Mouse (Mus musculus): ENCODE results near the gene Gnb5. TPM values are rescaled to one million over a fixed set of nuclear protein-coding genes. Genes with fewer than 3 reads are reported as not detected.

Gnb5 gene
- polyA plus RNA-seq, 1 experiment from 2014 or later = 47.6 TPM

GRCm38 (mm10) chr9:75328047-75328446, 22.0 kb downstream of the Gnb5 start:
- Histone ChIP-seq H3K36me3 (peaks cover 69% of the 10 kb centered on the region), H3K27ac (replicated peaks) (no peak overlapping the region), H3K4me2 (no peak overlapping the region), H3K4me3 (no peak overlapping the region), H3K9ac (no peak overlapping the region), H3K9me3 (no peaks in the 10 kb centered on the region), H3K4me1 (no peaks in the 10 kb centered on the region), H3K27me3 (replicated peaks) (no peaks in the 10 kb centered on the region)
- 87% methylated on average over 3 of the region's 3 CpGs for WGBS
- no peak for ATAC-seq (ENCODE audit: extremely low read depth, insufficient number of reproducible peaks, low FRiP score, low TSS enrichment)

DNA sequence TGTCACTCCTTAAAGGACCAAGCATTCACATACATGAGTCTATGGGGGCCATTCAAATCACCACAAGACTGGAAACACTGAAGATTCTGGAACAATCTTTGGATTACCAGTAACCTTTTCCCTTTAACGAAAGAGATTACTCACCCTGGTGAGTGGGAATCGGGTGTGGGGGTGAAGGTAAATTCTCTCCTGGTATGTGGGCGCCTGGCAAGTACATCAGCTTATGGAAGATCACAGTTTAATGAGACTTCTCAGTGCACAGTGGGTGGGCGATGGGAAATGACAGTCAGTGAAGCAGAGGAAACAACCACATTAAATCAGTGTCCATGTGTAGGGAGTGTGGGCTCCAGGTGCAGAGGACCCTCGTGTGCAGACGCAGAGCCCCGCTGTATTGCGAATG, 24.7 kb downstream of the Gnb5 start:
- no peak for ATAC-seq (ENCODE audit: extremely low read depth, insufficient number of reproducible peaks, low FRiP score, low TSS enrichment)
- no peak overlapping the region for H3K4me3 ChIP-seq
- 82% methylated on average over 8 of the region's 8 CpGs for WGBS
- H3K9ac ChIP-seq = no peak overlapping the region
- no peaks in the 10 kb centered on the region for H3K4me1 ChIP-seq
- H3K9me3 ChIP-seq = no peaks in the 10 kb centered on the region
- H3K27ac ChIP-seq (replicated peaks) = no peak overlapping the region
- no peaks in the 10 kb centered on the region for H3K27me3 ChIP-seq (replicated peaks)
- peaks cover 83% of the 10 kb centered on the region for H3K36me3 ChIP-seq
- no peak overlapping the region for H3K4me2 ChIP-seq

DNA sequence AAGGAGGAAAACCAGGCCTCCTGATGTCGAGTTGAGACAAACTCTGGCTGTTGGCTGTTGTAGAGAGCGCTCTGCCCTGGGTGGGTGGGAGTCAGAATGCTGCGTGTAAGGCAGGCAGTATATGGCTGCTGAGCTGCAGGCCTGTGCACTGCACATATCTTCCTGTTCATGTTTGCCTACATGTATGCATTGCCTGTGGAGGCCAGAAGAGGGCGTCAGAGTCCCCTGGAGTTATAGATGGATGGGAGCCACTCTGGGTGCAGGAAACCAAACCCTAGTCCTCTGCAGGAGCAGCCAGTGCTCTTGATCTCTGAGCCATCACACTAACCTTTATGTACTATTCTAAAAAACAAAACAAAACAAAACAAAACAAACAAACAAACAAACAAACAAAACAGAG, 28.4 kb downstream of the Gnb5 start:
- no peaks in the 10 kb centered on the region for H3K4me1 ChIP-seq
- no peaks in the 10 kb centered on the region for H3K27me3 ChIP-seq (replicated peaks)
- ATAC-seq (ENCODE audit: extremely low read depth, insufficient number of reproducible peaks, low FRiP score, low TSS enrichment) = no peak
- no peak overlapping the region for H3K4me3 ChIP-seq
- H3K9me3 ChIP-seq = no peaks in the 10 kb centered on the region
- H3K9ac ChIP-seq = no peak overlapping the region
- WGBS = 76% methylated on average over 4 of the region's 4 CpGs
- no peak overlapping the region for H3K27ac ChIP-seq (replicated peaks)
- H3K4me2 ChIP-seq = no peak overlapping the region
- peaks cover 95% of the 10 kb centered on the region for H3K36me3 ChIP-seq

DNA sequence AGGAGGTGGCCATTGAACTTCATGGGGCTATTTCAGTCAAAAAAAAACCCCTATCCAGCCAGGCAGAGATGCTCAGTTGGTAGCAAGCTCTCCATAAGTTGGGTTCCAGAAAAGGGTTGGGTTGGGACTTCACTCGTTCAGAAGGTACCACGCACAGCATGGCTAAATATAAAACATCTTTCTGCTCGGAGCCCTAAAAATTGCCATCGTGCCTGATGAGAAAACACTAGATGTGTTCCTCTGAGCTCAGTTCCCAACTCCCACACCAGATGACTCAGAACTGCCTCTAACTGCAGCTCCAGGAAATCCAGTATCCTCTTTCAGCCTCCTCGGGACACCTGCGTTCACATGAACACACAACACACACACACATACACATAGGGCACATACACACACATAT, 31.9 kb downstream of the Gnb5 start:
- Histone ChIP-seq H3K4me1 (no peaks in the 10 kb centered on the region), H3K27ac (replicated peaks) (no peak overlapping the region), H3K36me3 (peaks cover 93% of the 10 kb centered on the region), H3K9me3 (no peaks in the 10 kb centered on the region), H3K27me3 (replicated peaks) (no peaks in the 10 kb centered on the region), H3K4me3 (no peak overlapping the region), H3K4me2 (no peak overlapping the region), H3K9ac (no peak overlapping the region)
- ATAC-seq (ENCODE audit: extremely low read depth, insufficient number of reproducible peaks, low FRiP score, low TSS enrichment) = no peak
- WGBS = 86% methylated on average over 6 of the region's 6 CpGs

- H3K4me2 ChIP-seq = no peak overlapping the region
- no peak overlapping the region for H3K9ac ChIP-seq
- no peaks in the 10 kb centered on the region for H3K9me3 ChIP-seq
- no peak for ATAC-seq (ENCODE audit: extremely low read depth, insufficient number of reproducible peaks, low FRiP score, low TSS enrichment)
- WGBS = 84% methylated on average over 4 of the region's 4 CpGs
- H3K27me3 ChIP-seq (replicated peaks) = no peaks in the 10 kb centered on the region
- H3K27ac ChIP-seq (replicated peaks) = no peak overlapping the region
- H3K36me3 ChIP-seq = peaks cover 94% of the 10 kb centered on the region
- no peaks in the 10 kb centered on the region for H3K4me1 ChIP-seq
- H3K4me3 ChIP-seq = no peak overlapping the region
These were observed 36.3 kb downstream of the Gnb5 start for GRCm38 (mm10) chr9:75342433-75342832.

DNA sequence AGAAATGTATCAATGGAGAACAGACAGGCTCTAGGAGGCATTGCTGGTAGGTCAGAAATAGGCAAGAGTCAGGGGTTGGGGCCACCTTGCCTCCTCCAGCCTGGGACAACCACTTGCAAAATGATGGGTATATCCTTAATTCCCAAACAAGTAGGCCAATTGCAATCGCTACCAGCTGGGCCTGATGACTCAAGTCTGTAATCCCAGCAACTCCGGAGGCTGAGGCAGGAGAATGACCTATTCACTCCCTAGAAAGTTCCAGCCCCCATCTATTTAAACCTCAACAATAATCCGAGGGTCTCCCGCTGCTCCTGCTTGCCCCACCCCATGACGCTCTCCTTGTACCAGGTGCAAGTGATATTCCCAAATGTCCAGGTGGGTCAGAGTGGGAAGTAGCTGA, 41.4 kb downstream of the Gnb5 start, which contains the start of gene Bcl2l10:
TSS of gene Bcl2l10 (plus strand) at position 301 of the 400 bp plus-strand sequence.
- peaks cover 55% of the 10 kb centered on the region for H3K36me3 ChIP-seq
- H3K4me2 ChIP-seq = no peak within 1 kb of the TSS
- no peaks in the 10 kb centered on the region for H3K27me3 ChIP-seq (replicated peaks)
- H3K4me3 ChIP-seq = no peak within 1 kb of the TSS
- no peak within 1 kb of the TSS for H3K27ac ChIP-seq (replicated peaks)
- peaks cover 15% of the 10 kb centered on the region for H3K4me1 ChIP-seq
- no peak within 1 kb of the TSS for H3K9ac ChIP-seq
- WGBS = 81% methylated on average over 5 of the region's 5 CpGs
- no peak for ATAC-seq (ENCODE audit: extremely low read depth, insufficient number of reproducible peaks, low FRiP score, low TSS enrichment)
- no peaks in the 10 kb centered on the region for H3K9me3 ChIP-seq

DNA sequence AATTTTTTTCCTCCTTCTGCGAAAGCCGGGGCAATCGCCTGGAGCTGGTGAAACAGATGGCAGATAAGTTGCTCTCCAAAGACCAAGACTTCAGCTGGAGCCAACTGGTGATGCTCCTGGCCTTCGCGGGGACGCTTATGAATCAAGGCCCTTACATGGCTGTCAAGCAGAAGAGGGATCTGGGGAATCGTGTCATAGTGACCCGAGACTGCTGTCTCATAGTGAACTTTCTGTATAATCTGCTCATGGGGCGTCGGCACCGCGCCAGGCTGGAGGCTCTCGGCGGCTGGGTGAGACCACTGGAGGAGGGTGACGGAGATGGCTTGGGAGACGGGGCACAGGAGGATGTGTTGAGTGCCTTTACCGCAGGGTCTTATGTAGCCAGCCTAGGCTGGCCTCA, 42.0 kb downstream of the Gnb5 start:
- WGBS = 83% methylated on average over 17 of the region's 17 CpGs
- Histone ChIP-seq H3K9ac (no peak overlapping the region), H3K36me3 (peaks cover 49% of the 10 kb centered on the region), H3K4me1 (peaks cover 15% of the 10 kb centered on the region), H3K9me3 (no peaks in the 10 kb centered on the region), H3K4me2 (no peak overlapping the region), H3K4me3 (no peak overlapping the region), H3K27me3 (replicated peaks) (no peaks in the 10 kb centered on the region), H3K27ac (replicated peaks) (no peak overlapping the region)
- no peak for ATAC-seq (ENCODE audit: extremely low read depth, insufficient number of reproducible peaks, low FRiP score, low TSS enrichment)

- H3K9ac ChIP-seq = no peak overlapping the region
- ATAC-seq (ENCODE audit: extremely low read depth, insufficient number of reproducible peaks, low FRiP score, low TSS enrichment) = no peak
- H3K9me3 ChIP-seq = no peaks in the 10 kb centered on the region
- H3K4me3 ChIP-seq = no peak overlapping the region
- peaks cover 43% of the 10 kb centered on the region for H3K36me3 ChIP-seq
- H3K27ac ChIP-seq (replicated peaks) = no peak overlapping the region
- H3K4me2 ChIP-seq = no peak overlapping the region
- H3K4me1 ChIP-seq = peaks cover 15% of the 10 kb centered on the region
- 68% methylated on average over 3 of the region's 3 CpGs for WGBS
- H3K27me3 ChIP-seq (replicated peaks) = no peaks in the 10 kb centered on the region
These were observed 42.6 kb downstream of the Gnb5 start for GRCm38 (mm10) chr9:75348641-75349040.

GRCm38 (mm10) chr9:75353094-75353493, 47.0 kb downstream of the Gnb5 start:
- Histone ChIP-seq H3K4me2 (no peak overlapping the region), H3K9me3 (no peaks in the 10 kb centered on the region), H3K4me3 (no peak overlapping the region), H3K4me1 (peaks cover 15% of the 10 kb centered on the region), H3K36me3 (0 out of 2 replicates have a peak, but pooled peaks cover 1% of the 10 kb centered on the region), H3K27ac (replicated peaks) (no peak overlapping the region), H3K27me3 (replicated peaks) (no peaks in the 10 kb centered on the region), H3K9ac (no peak overlapping the region)
- ATAC-seq (ENCODE audit: extremely low read depth, insufficient number of reproducible peaks, low FRiP score, low TSS enrichment) = no peak
- WGBS = 67% methylated on average over 8 of the region's 8 CpGs

DNA sequence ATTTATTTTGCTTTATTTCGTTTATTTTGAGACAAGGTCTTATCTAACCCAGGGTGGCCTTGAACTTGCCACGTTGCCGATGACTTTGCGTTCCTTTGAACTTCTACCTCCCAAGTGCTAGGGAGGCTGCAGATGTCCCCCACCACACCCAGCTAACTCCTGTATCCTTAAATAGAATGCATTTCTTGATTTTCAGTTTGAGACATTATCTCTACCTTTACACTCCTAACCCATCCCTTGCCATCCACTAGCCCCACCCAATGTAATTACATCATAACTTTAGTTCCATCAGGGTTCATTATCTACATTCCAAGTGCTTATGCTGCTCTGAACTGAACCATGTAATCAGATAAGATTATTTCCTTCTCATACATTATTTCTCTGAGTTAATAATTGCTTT, 49.7 kb downstream of the Gnb5 start:
- no peaks in the 10 kb centered on the region for H3K9me3 ChIP-seq
- no peak overlapping the region for H3K27ac ChIP-seq (replicated peaks)
- H3K4me2 ChIP-seq = no peak overlapping the region
- no peak for ATAC-seq (ENCODE audit: extremely low read depth, insufficient number of reproducible peaks, low FRiP score, low TSS enrichment)
- H3K4me3 ChIP-seq = no peak overlapping the region
- H3K36me3 ChIP-seq = no peaks in the 10 kb centered on the region
- H3K27me3 ChIP-seq (replicated peaks) = no peaks in the 10 kb centered on the region
- H3K4me1 ChIP-seq = no peaks in the 10 kb centered on the region
- no peak overlapping the region for H3K9ac ChIP-seq
- WGBS = 76% methylated on average over 4 of the region's 4 CpGs

GRCm38 (mm10) chr9:75357087-75357654, 51.1 kb downstream of the Gnb5 start:
- Histone ChIP-seq H3K4me3 (no peak overlapping the region), H3K4me2 (no peak overlapping the region), H3K36me3 (no peaks in the 10 kb centered on the region), H3K4me1 (no peaks in the 10 kb centered on the region), H3K27me3 (replicated peaks) (no peaks in the 10 kb centered on the region), H3K9ac (no peak overlapping the region), H3K27ac (replicated peaks) (no peak overlapping the region), H3K9me3 (no peaks in the 10 kb centered on the region)
- WGBS = 65% methylated on average over 9 of the region's 9 CpGs
- no peak for ATAC-seq (ENCODE audit: extremely low read depth, insufficient number of reproducible peaks, low FRiP score, low TSS enrichment)

GRCm38 (mm10) chr9:75361699-75362098, 55.6 kb downstream of the Gnb5 start:
- Histone ChIP-seq H3K4me2 (no peak overlapping the region), H3K9ac (no peak overlapping the region), H3K27ac (replicated peaks) (no peak overlapping the region), H3K27me3 (replicated peaks) (no peaks in the 10 kb centered on the region), H3K4me1 (0 out of 2 replicates have a peak, but pooled peaks cover 2% of the 10 kb centered on the region), H3K36me3 (no peaks in the 10 kb centered on the region), H3K4me3 (no peak overlapping the region), H3K9me3 (no peaks in the 10 kb centered on the region)
- no peak for ATAC-seq (ENCODE audit: extremely low read depth, insufficient number of reproducible peaks, low FRiP score, low TSS enrichment)
- WGBS = 38% methylated on average over 5 of the region's 5 CpGs

All from heart, embryonic 13.5 days (tissue).